Mouse (Mus musculus) kidney, postnatal 10 days (tissue): ENCODE measurements around the gene Smim5.

ENCODE experiments used
- DNase-seq: peaks from one replicate; pipeline ENCODE4 v3.0.0; 2021; ENCODE audit warnings: mixed read lengths

The Smim5 gene

GRCm38 (mm10) chr11:115898446-115898845 is 1.3 kb upstream of the Smim5 start:
- DNase-seq = no peak

DNA sequence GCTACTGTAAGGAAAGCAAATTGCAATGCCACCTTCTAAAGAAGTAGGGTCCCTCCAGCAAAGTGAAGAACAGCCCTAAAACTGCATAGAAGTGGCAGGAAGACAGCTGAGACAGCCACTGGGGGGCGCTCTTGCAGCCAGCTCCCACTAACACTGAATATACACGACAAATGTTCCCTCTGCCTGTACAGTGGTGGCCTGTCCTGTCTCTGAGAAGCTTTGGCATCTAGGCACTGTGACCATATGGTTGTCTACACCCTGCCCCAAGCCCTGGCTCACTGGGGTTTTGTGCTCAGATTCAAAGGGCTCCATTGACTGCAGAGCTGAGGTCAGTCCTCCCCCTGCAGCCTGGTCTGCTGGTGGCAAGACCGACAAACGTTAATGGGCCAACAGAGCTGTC is 880 bp upstream of the Smim5 start:
- DNase-seq = peak; percentile 59

GRCm38 (mm10) chr11:115900561-115901337 is 983 bp downstream of the Smim5 start:
- DNase-seq = no peak

DNA sequence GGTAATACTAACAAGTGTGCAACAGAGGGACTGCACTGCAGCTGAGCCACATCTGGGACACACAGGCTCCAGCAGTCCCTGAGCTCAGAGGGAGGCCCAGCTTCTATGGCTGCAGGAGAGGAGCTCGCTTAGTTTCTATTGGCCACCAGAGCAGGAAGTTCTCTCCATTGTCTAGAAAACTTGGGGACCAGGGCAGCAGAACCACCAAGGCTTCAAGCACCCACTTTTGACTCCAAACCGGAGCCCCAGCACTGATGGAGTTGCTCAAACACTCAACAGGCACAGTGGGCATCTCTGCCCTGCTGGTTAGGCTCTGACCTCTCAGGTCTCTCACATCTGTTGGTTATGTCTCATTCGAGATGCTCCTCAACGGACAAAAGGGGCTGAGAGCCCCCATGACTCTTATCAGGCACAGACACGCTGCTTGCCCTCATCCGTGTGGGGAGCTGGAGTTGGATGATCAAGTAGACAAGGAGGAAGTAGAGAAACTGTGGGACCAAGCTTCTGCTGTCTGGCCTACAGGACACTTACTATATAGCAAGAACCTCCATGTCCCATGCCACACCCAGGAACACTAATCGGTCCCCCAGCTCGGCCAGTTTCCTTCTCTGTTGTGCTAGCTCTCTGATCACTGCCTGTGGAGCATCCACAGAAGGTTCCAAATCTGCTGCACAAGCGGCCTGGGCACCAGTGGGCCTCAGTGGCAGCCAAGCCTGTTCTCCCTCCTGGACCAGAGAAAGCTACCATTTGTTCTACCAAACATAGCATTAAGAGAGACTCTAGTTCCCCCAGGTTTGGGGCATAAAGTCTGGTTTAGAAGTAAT is 1.8 kb downstream of the Smim5 start:
- no peak for DNase-seq

- DNase-seq = no peak
These were observed 2.4 kb downstream of the Smim5 start for GRCm38 (mm10) chr11:115902177-115902576.

DNA sequence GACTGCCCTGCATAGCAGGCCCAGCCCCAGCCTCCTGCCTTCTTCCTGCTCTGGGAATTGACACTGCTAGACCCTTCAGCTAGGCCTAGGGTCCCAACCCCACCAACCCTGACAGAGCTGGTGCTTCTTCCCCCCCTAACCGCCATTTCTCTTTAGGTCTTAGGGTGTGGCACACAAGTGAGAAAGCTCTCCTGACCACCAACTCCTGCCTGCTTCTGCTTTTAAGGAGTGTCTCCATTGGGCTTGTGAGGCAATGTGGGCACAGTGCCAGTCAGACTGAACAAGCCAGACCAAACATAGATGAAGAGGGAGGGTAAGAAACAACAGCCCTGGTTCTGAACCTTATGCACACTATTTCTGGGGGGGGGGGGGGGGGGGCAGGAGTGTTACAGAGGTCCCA is 3.1 kb downstream of the Smim5 start:
- peak; percentile 64 for DNase-seq

GRCm38 (mm10) chr11:115903384-115904230 is 3.8 kb downstream of the Smim5 start:
- DNase-seq = peak; percentile 49

DNA sequence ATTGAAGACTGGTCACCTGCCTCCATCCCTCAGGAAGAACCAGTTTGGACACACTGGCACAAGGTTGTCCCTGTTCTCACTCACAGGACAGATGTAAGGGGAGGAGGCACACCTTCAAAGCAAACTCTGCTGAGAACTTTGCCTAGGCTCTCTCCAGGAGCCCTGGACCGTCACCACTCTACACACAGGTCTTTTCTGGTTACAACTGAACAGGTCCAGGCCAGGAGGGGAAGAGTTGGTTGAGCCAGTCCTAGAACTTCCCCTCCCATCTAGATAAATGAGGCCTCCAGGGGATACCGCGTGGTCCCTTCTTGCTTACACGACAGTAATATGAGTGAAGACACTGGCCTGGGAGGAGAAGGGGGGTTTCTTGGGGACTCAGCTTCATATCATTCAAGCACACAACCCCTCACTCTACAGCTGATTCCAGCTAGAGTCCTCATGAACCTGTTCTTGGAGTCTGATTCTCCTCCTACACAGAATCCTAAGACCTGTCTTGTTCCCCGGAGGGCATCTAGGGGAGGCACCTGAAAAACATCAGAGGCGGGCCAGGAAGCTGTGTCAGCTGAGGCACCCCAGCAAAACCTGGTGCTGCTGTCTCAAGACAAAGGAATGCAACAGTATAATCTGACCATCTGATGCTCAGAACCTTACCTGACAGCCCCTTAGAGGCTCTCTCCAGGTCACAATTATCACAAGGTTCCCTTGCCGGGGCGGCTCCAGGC is 4.6 kb downstream of the Smim5 start:
- peak; percentile 21 for DNase-seq

DNA sequence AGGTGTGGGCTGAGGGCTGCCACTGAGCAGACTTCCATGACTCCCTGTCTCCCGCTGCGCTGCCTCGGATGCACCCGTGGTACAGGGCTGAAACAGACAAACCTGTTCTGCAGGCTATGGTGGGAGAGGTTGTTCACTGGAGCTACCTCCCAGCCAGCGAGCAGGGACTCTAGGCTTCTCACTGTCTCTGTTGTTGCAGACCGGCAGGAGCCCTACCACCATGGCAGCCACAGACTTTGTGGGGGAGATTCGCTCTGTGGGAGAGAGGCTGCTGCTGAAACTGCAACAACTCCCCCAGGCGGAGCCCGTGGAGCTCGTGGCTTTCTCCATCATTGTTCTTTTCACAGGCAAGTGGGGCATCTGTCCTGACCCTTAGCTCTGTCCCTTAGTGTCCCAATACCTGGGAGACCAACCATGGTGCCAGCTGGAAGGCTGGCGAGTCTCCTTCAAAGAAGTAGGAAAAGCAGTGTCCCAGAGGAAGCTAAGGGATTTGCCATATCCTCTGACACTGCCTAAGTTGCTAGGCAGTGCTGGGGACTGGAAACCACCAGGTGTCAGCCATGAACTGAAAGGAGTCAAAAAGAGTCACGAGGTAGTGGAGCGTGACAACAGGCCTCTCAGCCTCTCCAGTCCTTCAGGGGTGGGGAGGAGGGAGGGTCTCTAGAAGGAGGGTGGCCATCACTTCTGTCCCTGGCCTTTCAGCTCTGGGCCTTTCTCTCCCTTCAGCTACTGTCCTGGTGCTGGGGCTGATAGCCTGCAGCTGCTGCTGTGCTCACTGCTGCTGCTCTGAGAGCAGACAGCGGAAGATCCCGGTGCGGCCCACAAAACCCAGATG is 5.4 kb downstream of the Smim5 start:
- DNase-seq = peak; percentile 59

DNA sequence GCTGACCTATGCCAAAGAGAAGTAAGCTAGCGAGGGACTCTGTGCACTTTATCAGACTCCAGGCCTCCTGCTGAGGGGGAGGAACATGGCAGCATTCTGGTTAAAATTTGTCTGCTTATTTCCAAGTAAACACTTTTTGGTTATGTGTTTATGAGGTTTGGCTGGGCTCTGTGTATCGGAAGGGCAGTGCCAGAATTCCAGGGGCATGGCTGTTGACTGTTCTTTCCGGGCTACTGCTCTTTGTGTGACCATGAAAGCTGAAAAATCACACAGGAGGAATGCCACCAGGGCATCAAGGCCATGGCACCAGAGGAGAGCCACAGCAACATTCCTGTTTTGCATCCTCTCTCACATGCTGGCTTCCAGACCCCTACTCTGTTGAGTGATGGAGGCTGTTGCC is 6.3 kb downstream of the Smim5 start:
- peak; percentile 21 for DNase-seq

DNA sequence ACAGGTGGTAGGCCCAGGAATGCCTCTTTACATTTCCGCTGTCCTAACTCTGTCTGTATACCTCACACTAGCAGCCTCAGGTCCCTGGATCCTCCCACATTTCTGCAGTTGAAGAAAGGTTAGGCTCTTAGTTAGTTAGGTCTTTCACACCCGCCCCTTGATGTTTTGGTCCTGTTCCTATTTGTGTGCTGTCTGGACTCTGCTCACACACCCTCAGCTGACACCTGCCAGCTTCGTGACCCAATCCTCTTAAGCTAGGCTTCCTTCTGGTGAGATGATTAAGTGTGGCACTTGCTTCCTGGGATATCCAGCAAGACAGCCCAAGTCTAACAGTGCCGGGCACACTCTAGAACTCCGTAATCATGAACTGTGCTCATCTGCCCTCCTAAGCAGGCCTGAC is 6.8 kb downstream of the Smim5 start:
- no peak for DNase-seq

DNA sequence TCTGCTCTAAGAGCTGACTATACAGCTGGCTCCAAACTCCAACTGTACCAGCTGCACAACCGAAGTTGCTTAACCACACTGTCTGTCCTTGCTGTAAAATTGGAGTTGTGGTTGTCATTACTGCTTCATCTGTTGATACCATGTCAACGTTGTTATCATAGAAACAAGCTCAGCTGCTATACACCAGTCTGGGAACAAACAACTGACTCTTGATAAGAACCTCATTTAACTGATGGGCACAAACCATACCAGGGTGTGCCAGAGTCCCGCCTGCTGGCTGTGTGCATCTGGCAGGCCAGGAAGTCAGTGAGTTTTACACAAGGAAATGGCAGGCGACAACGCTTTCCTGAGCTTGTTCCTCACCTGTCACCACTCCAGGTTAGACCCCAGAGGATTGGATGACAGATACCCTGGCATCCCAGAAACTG is 11.4 kb downstream of the Smim5 start:
- no peak for DNase-seq

DNA sequence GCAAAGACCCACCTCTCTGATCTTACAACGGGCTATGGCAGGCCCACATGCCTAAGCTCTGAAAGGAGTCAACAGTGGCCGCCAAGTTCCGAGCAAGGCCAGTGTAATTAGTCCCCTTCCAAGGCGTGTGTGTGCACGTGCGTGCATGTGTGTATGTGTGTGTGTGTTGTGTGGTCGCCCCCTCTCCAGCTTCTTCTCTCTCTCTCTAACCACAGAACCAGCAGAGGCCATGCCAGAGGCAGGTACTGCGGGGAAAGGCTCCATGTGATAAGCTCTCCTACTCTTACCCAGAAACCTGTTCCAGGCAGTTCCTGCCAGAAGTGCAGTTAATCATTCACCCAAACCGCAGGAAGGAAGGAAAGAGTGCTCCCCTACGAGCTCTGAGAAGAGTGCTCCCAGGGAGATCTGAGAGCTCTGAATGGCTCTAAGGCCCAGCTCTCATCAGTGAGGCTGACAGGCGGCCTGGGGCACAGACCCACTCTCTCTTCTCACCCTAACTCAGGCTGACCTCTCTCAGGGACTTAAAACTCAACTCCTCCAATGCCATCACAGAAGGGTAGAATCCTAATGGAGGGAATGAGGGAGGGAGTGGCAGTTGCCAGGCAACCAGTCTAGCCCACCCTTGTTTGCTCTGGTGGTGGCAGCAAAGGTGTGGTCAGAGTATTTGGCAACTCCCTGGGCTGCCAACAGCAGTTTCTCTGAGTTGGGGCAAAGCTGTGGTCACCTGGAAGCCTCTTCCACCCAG is 12.0 kb downstream of the Smim5 start, which contains the start of gene Smim6:
Smim6 (plus strand) TSS at position 386 of the 745 bp plus-strand sequence.
- DNase-seq = peak; percentile 59

GRCm38 (mm10) chr11:115916579-115916978 is 16.8 kb downstream of the Smim5 start:
- DNase-seq = no peak

DNA sequence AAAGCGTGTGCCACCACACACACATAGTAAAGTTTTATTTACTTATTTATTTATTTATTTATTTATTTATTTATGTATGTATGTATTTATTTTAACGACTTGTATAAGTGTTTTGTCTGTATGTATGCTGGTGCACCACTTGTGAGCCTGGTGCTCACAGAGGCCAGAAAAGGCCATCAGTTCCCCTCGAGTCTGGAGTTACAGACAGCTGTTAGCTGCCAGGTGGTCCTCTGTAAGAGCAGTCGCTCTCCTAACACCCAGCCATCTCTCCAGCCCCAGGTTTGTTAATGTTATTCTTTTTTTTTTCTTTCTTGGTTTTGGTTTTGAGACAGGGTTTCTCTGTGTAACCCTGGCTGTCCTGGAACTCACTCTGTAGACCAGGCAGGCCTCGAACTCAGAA is 18.9 kb downstream of the Smim5 start:
- DNase-seq = no peak

DNA sequence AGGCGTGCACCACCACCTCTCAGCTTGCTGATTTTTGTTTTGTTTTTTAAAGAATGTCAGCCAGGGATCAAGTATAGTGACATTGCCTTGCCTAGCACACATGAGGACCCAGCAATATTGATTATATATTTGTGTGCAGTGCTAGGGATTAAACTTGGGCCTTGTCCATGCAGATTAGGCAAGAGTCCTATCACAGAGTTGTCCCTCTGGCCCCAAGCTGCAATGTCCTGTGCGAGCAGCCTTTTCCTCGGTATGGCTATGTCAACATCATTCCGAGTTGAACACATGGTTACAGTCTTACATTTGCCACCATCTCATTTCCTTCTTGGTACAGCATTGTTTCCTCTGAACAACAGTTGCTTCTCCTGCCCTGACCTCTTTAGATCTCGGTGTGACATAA is 19.3 kb downstream of the Smim5 start:
- no peak for DNase-seq

GRCm38 (mm10) chr11:115920110-115920818 is 20.5 kb downstream of the Smim5 start:
- DNase-seq = peak; percentile 79

GRCm38 (mm10) chr11:115921986-115922385 is 22.2 kb downstream of the Smim5 start:
- no peak for DNase-seq

DNA sequence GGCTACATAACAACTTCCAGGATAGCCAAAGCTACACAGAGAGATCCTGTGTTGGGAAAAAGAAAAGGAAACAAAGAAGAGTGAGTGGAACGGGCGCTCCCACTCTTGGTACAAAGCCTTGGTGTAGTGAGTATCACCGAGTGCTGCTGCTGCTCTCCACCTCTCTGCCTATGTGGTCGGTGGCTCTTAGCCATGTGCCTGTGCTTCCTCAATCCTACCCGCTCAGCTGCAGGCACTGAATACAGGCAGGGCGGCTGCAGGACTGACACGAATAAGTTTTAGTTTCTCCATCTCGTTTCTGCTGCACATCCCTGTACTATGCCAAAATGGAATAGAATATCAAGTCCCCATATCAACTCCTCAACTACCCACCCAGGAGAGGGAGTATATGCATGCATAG is 29.3 kb downstream of the Smim5 start:
- DNase-seq = no peak

DNA sequence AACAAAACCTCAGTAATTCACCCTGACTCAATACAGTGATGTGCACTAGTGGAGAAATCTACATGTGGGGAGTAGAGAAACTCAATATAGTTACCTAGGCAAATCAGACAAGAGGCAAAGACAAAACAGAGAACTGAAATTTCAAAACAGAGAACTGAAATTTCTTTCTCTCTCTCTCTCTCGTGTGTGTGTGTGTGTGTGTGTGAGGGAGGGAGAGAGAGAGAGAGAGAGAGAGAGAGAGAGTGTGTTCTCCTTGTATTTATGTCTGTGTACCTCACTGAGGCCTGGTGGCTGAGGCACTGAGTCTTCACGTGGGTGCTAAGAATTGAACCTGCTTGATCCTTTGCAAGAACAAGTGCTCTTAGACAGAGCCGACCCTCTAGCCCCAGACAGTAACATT is 30.1 kb downstream of the Smim5 start:
- no peak for DNase-seq
